ENCODE assay signal across 8 mouse cellular contexts in the genomic region with DNA sequence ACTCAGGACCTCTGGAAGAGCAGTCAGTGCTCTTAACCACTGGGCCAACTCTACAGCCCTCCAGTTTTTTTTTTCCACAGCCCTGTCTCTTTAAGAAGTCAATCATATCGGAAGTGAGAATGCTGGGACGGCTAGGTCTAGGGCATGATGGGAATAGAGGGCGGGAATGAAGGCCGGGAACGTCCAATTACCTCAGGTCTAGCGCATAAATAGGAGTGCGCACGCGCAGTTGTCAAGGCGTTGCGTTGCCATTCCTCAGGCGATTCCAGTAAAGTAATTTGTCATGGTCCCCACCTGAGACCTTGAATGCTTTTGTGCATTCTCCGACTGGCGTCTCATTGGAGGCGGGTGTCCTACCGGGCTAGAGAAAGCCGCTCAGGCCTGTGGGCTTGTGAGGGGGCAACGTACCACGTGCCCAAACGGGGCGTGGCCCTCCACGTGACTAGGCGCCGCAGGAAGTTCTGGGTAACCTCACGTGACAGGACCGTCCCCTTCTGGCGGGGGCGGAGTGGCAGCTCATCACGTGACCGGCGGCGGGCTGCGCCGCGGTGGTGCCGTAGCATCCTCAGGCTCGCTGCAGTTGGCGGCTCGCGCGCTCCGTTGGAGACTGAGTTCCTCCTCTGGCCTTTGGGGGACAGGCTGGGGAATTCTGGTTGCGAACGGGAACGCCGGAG. TPM values are rescaled to one million over a fixed set of nuclear protein-coding genes. Genes with fewer than 3 reads are reported as not detected.
DNase-seq lines count a peak whose midpoint lies in the region; ATAC-seq lines count a peak whose summit lies in the region.

A gene (plus strand): TSS at position 509 of the 674 bp plus-strand sequence.

- peak; percentile 94 for ATAC-seq in inflammation-experienced regulatory T-cells, adult 6 months

- H3K27me3 ChIP-seq in megakaryocyte, embryonic 14.5 days (replicated peaks) = no peaks in the 10 kb centered on the region

- H3K36me3 ChIP-seq in megakaryocyte, embryonic 14.5 days (replicated peaks; ENCODE audit: low read length) = no peaks in the 10 kb centered on the region

- peak within 1 kb of the TSS; percentile 93 for H3K4me3 ChIP-seq in megakaryocyte, embryonic 14.5 days (replicated peaks)

- peaks cover 7% of the 10 kb centered on the region for H3K9me3 ChIP-seq in megakaryocyte, embryonic 14.5 days

- peak; percentile 93 for DNase-seq in adrenal gland, adult 8-10 months
- peak; percentile 93 for DNase-seq in embryo, embryonic 11.5 days (ENCODE audit: low read depth, low spot score)
- peak; percentile 92 for DNase-seq in gastrocnemius, postnatal 25 days
- peak; percentile 92 to 96 for DNase-seq in left cerebral cortex, adult 9 months (ENCODE audit: low spot score in 2 of 2)
- peak; percentile 97 to 98 for DNase-seq in right cerebral cortex, postnatal 10 days (ENCODE audit: low spot score in 2 of 2)
- DNase-seq in urinary bladder, postnatal 14 days (ENCODE audit: low spot score) = peak; percentile 96

- peaks cover 13% of the 10 kb centered on the region for H3K4me1 ChIP-seq in megakaryocyte, embryonic 14.5 days

RNA-seq across cellular contexts. Expression of the gene that starts here (rescaled TPM):
- total RNA-seq in adrenal gland, adult 8-10 months (2022) = 10 to 100 TPM; 18.1 to 32.3 (median 25.4) TPM
- 1 to 10 TPM; 4.2 to 6.2 TPM for total RNA-seq in gastrocnemius, postnatal 25 days (2021)
- polyA plus RNA-seq in inflammation-experienced regulatory T-cells, adult 6 months (2017; shearing (Covaris generic)) = 10 to 100 TPM; 11.2 to 30.7 (median 15.2) TPM
- 0.09 and 0.84 TPM in 2 replicates for polyA plus RNA-seq in megakaryocyte, embryonic 14.5 days (2012; ENCODE audit: insufficient read depth, low replicate concordance)

Comparison
In these comparisons a context has a peak if more than half of its experiments do, and no peak if none do; other contexts are left out.
1. Peak in every context shown above with its lines: DNase-seq, ATAC-seq and H3K4me3 ChIP-seq.